Mouse (Mus musculus) forebrain, embryonic 12.5 days (tissue): ENCODE data around the gene Nuak1. TPM values are rescaled to one million over a fixed set of nuclear protein-coding genes. Genes with fewer than 3 reads are reported as not detected.

Source experiments
- ATAC-seq: fragments of 200-750 bp; cut with Nextera tagmentation; 2 replicates; pipeline ENCODE4 v1.8.0; 2017; ENCODE audit warnings: moderate TSS enrichment; ENCODE audit not compliant: low FRiP score
- H3K27ac ChIP-seq: fragments of 300-500 bp; sonication (generic); 2 replicates; pipeline ENCODE4 v1.5.1; 2016; ENCODE audit warnings: mild to moderate bottlenecking
- H3K27me3 ChIP-seq: fragments of 300-500 bp; sonication (generic); 2 replicates; pipeline ENCODE4 v1.6.1; 2016; ENCODE audit warnings: mild to moderate bottlenecking
- H3K36me3 ChIP-seq: fragments of 300-500 bp; sonication (generic); replicated peaks from 2 replicates; pipeline ENCODE4 v1.6.1; 2016; ENCODE audit warnings: mild to moderate bottlenecking
- H3K4me1 ChIP-seq: fragments of 300-500 bp; sonication (generic); 2 replicates; pipeline ENCODE4 v1.6.1; 2016
- H3K4me2 ChIP-seq: fragments of 300-500 bp; sonication (generic); 2 replicates; pipeline ENCODE4 v1.6.1; 2016; ENCODE audit warnings: mild to moderate bottlenecking, moderate library complexity
- H3K4me3 ChIP-seq: fragments of 300-500 bp; sonication (generic); replicated peaks from 2 replicates; pipeline ENCODE4 v1.5.1; 2016; ENCODE audit warnings: mild to moderate bottlenecking
- H3K9ac ChIP-seq: fragments of 300-500 bp; sonication (generic); 2 replicates; pipeline ENCODE4 v1.6.1; 2016; ENCODE audit warnings: mild to moderate bottlenecking
- H3K9me3 ChIP-seq: fragments of 300-500 bp; sonication (generic); 2 replicates; pipeline ENCODE4 v1.6.1; 2016
- WGBS: fragments of 180-500 bp; shearing (Covaris S2); methylation state at CpG from one replicate; pipeline ENCODE4 v1.1.7; 2016; 5-methylcytosine and 5-hydroxymethylcytosine counted together
- polyA plus RNA-seq: library from polyadenylated mRNA; unstranded; fragments of >200 nt; fragmentation: Nextera tagmentation; extraction: Ambion mirVana; gene quantifications from 2 replicates; pipeline ENCODE4 v1.2.1, GENCODE M21; 2016

Nuak1 gene
- polyA plus RNA-seq, 1 experiment from 2014 or later = 5.3 TPM

DNA sequence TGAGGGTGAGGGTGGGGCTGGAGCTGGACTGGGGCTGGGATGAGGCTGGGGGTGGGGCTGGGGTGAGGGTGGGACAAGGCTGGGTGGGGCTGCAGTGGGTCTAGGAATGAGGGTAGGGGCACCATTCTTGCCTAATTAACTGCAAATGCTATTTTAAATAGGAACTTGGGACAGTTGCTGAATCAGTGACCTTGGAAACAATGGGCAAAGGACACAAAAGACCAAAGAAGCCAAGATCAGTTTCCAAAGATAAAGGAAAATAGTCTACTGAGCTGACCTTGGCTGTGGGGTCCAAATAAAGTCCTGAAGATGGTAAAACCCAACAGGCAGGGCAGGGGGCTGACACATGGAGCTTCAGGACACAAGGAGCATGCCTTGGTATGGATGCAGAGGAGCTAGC, 22.0 kb downstream of the Nuak1 start:
- H3K9ac ChIP-seq = no peak overlapping the region
- H3K4me2 ChIP-seq = no peak overlapping the region
- H3K4me3 ChIP-seq = no peak overlapping the region
- H3K27ac ChIP-seq = no peak overlapping the region
- H3K27me3 ChIP-seq = no peaks in the 10 kb centered on the region
- no peak for ATAC-seq
- H3K36me3 ChIP-seq = 0 out of 2 replicates have a peak, but pooled peaks cover 4% of the 10 kb centered on the region
- no peaks in the 10 kb centered on the region for H3K9me3 ChIP-seq
- H3K4me1 ChIP-seq = peaks cover 18% of the 10 kb centered on the region; the same call in 1 of the 2 replicates

DNA sequence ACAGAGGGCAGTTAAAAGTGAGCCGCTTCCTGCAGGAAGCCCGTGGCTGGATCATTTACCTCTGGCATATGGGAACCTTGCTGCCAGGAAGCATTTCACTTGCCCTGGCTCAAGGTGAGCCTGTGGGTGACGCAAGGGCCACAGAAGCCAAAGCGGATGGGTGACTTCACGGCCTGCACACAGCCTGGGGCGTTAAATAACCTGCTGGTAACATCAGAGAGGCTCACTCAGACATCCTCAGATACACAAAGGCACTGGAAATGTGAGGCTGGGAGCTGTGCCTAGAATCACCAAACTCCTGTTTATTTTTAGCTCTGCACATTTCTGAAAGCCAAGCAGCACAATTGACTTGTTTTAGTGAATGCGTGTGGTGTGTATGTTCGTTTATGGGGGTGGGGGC, 23.6 kb downstream of the Nuak1 start:
- no peak for ATAC-seq
- Histone ChIP-seq H3K9me3 (no peaks in the 10 kb centered on the region), H3K9ac (no peak overlapping the region), H3K36me3 (0 out of 2 replicates have a peak, but pooled peaks cover 4% of the 10 kb centered on the region), H3K27ac (no peak overlapping the region), H3K4me3 (no peak overlapping the region), H3K27me3 (no peaks in the 10 kb centered on the region), H3K4me2 (no peak overlapping the region), H3K4me1 (peaks cover 32% of the 10 kb centered on the region)
- 93% methylated on average over 8 of the region's 8 CpGs for WGBS

DNA sequence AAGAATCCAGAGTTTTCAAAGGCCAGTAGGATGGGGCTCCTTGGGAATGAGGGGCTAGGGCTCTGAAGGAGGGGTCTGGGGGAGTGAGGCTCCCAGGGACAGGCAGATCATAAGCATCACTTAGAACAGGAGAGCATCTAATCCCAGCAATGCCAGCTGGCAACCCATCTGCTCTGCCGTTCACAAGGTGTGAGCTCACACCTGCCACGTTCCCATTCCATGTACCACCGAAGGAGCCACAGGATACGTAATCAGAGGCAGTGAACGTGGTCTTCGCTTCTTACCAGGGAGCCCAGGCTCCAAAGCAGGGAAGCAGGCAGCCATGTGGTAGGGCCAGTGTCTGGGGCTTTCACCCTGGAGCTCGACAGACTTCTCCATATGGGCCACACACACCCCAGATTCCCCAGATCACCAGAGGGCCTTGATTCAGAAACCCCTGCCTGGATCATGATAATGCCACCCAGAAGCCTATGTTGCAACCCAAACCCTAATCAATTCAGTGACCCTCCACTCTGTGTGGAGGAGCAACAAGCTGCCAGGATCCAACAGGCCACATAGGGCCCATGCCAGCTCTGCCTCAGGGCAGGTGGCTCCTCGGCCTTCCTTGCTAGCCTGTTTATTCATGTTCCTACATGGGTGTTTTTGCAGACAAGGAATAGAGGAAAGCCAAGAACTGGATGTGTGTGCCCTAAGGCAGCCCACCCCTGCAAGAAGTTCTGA, 25.3 kb downstream of the Nuak1 start:
- peaks cover 46% of the 10 kb centered on the region for H3K4me1 ChIP-seq
- H3K36me3 ChIP-seq = 0 out of 2 replicates have a peak, but pooled peaks cover 4% of the 10 kb centered on the region
- no peaks in the 10 kb centered on the region for H3K27me3 ChIP-seq
- no peak overlapping the region for H3K4me2 ChIP-seq
- no peak overlapping the region for H3K4me3 ChIP-seq
- H3K9me3 ChIP-seq = no peaks in the 10 kb centered on the region
- H3K9ac ChIP-seq = no peak overlapping the region
- no peak for ATAC-seq
- WGBS = 70% methylated on average over 8 of the region's 8 CpGs
- 0 out of 2 replicates have a peak overlapping the region, but pooled peaks have one; percentile 9 for H3K27ac ChIP-seq

DNA sequence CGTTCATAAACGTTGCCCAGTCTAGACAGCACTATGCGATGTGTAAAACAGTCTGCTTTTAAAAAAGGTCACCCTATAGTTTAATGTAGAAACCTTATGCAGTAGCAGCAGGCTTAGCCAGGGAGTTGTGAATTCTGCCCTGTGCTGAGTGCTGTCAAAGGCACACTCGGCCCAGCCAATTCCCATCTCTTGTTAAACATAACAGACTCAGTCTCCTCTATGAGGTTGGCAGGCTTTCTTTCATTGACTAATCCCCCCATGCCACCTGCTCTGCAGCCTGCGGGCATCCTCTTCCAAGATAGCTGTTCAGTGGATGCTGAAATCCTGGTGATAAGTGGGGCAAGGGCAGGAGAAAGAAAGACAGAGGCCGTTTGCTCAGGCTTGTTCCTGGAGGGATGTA, 27.1 kb downstream of the Nuak1 start:
- Histone ChIP-seq H3K4me1 (peaks cover 44% of the 10 kb centered on the region), H3K9ac (no peak overlapping the region), H3K27ac (peak overlapping the region; percentile 27; the same call in 1 of the 2 replicates), H3K36me3 (peaks cover 11% of the 10 kb centered on the region; the same call in 1 of the 2 replicates), H3K4me3 (no peak overlapping the region), H3K27me3 (no peaks in the 10 kb centered on the region), H3K4me2 (no peak overlapping the region), H3K9me3 (no peaks in the 10 kb centered on the region)
- WGBS = 67% methylated on average over 6 of the region's 6 CpGs
- ATAC-seq = no peak

DNA sequence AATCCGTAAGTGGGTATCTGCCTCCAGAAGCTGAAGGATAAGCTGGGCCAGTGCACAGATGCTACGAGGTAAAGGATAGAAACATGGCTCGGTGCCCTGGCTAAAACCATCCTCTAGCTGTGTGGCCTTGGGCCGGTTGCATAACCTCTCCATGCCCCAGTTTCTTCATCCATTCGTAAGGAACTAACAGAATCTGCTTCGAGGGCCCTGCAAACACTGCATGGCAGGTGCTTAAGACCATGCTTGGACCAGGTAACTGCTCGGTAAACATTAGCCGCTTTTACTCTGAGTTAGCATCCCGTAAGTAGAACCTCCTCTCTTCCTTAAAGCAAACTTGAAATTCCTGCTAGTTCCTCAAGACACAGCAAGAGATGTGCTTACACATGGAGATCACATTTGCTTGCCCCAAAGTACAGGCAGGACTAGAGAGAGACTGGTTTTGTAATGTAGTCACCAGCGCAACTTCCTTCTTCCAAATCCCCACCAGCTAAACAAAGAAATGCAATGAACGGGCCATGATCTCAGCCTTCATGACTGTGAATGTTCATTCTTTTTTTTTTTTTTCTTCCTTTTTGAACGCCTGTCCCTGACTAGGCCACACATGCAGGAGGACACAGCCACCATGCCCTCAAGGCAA, 28.0 kb downstream of the Nuak1 start:
- no peaks in the 10 kb centered on the region for H3K27me3 ChIP-seq
- H3K4me1 ChIP-seq = peaks cover 44% of the 10 kb centered on the region
- no peak for ATAC-seq
- no peak overlapping the region for H3K4me3 ChIP-seq
- no peak overlapping the region for H3K27ac ChIP-seq
- no peaks in the 10 kb centered on the region for H3K9me3 ChIP-seq
- no peak overlapping the region for H3K4me2 ChIP-seq
- peaks cover 11% of the 10 kb centered on the region; the same call in 1 of the 2 replicates for H3K36me3 ChIP-seq
- WGBS = 81% methylated on average over 12 of the region's 12 CpGs
- H3K9ac ChIP-seq = no peak overlapping the region

DNA sequence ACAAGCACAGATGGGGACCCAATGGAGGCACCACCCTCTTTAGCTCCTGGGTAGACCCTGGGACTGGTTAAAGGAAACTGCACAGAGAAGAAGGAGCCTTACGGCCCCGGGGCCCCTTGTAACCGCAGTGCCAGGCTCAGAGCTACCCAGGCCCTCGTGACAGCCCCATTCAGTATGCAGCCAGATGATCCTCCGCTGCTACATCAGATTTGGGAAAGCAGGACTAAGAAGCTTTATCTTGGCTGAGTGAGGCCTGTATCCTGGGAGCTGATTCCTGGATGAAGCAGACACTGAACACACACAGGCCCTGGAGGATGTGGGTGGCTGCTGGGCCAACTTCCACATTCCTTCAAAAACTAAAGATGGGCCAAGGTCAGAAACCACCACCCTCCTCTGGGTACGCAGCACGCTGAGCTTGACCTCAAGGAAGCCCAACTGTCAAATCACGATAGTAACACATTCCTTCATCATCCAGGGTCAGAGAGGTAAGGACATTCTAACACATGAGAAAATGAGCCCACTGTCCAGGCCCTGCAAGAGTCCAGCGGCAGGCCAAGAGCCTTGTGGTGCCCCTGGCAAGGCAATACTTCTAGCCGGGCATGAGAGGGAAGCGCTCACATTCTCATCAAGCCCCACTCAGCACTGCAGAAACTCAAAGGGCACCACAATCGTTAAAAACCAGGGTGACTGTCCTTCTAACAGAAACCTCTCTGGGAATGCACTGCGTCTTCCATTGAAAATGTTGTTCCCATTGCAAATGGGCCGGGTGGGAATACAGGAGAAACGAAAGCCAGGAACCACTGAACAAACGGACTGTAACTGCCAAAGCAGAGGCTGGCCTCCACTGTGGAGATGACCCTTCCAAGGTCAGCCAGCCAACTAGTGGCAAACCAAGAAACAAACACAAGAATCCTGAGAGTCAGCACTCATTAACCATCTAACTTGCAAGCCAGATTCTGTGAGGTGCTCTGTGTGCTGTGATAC, 29.0 kb downstream of the Nuak1 start:
- H3K9me3 ChIP-seq = no peaks in the 10 kb centered on the region
- H3K27me3 ChIP-seq = no peaks in the 10 kb centered on the region
- ATAC-seq = no peak
- no peak overlapping the region for H3K4me3 ChIP-seq
- WGBS = 83% methylated on average over 16 of the region's 16 CpGs
- no peak overlapping the region for H3K9ac ChIP-seq
- H3K4me2 ChIP-seq = no peak overlapping the region
- H3K4me1 ChIP-seq = peaks cover 44% of the 10 kb centered on the region
- peaks cover 7% of the 10 kb centered on the region; the same call in 1 of the 2 replicates for H3K36me3 ChIP-seq
- no peak overlapping the region for H3K27ac ChIP-seq

DNA sequence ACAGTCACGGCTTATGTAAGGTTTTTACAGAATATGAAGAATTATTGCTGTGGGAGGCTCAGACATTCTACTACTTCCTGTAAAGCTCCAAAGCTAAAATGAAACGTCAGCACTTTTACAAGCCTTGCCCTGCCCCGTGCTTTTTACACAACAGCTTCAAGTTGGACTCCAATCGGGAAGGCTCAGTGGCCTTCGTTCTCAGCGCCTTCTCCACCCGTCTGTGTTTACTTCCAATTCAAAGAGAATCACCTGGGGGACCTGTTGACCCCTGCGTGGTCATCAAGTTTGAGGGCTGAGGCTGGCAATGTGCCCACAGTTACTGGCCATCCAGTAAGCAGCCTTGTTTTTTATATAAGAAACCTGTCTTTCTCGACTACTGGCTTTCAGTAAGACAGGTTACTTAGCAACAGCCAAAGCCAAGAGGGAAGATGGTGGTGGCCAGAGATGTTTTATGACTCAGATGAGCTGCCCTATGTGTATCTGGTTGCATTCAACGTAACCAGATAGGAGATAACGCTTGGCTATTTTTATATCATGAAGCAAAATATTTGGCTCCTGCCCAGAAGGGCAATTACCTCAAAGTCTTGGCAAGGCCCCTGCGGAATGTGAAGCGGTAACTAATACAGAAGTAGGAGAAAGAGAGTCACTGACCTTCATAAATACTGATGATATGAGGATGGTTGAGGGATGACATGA, 31.3 kb downstream of the Nuak1 start:
- no peaks in the 10 kb centered on the region for H3K27me3 ChIP-seq
- peaks cover 52% of the 10 kb centered on the region for H3K4me1 ChIP-seq
- H3K4me2 ChIP-seq = no peak overlapping the region
- H3K36me3 ChIP-seq = peaks cover 7% of the 10 kb centered on the region; the same call in 1 of the 2 replicates
- no peak overlapping the region for H3K27ac ChIP-seq
- H3K4me3 ChIP-seq = no peak overlapping the region
- no peak for ATAC-seq
- 84% methylated on average over 13 of the region's 13 CpGs for WGBS
- no peaks in the 10 kb centered on the region for H3K9me3 ChIP-seq
- H3K9ac ChIP-seq = no peak overlapping the region

DNA sequence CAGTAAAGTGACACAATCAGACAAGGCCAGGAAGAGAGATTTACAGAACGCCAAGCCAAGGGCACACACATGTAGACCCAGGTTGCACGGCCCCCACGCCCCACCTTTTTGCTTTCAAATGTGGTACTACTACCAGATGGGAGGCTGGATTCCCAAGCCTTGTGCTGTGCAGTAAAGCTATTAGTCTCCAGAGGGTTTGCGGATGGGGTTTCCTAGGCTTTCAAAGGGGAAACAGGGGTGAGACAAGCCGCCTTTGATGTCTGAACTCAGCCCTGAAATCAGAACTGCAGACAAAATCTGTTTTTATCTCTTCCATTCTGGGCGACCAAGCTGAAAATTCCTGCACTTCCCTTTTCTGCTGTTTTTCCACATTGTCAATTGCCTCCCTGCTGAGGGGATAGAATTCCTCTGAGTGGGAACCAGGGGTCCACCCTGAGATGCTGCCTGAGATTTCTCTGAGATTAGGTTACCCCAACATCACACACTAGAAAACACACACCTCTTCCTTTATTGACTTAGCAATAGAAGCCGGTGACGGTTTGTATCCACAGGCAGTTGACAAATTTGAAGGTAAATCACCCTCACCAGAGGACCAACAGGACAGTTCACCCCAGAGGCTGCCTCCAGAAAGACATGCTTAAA, 35.1 kb downstream of the Nuak1 start:
- Histone ChIP-seq H3K4me1 (peaks cover 45% of the 10 kb centered on the region), H3K27me3 (no peaks in the 10 kb centered on the region), H3K4me2 (no peak overlapping the region), H3K4me3 (no peak overlapping the region), H3K9ac (no peak overlapping the region), H3K9me3 (no peaks in the 10 kb centered on the region), H3K36me3 (peaks cover 7% of the 10 kb centered on the region; the same call in 1 of the 2 replicates), H3K27ac (no peak overlapping the region; the same call in 1 of the 2 replicates)
- ATAC-seq = no peak
- 51% methylated on average over 8 of the region's 8 CpGs for WGBS

DNA sequence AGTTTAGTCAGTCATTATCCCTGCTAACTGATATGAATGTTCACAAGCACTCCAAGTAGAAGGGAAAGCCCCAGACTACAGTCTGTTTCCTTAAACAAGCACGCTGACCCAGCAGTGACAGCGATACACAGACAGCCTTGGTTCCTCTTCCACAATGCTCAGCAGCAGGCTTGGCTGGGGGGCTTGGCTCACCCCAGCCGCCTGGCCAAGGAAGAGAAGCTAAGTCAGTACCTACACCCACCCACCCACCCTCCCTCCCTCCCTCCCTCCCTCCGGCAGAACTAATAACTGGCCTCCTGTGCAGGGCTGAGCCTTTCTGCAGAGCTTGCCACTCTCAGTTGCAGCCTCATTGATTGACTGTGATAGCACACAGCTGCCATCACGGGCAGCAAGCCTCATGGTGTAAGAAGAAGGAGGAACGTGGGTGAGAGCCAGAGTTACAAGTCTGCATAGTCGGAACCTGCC, 38.5 kb downstream of the Nuak1 start:
- H3K9me3 ChIP-seq = no peaks in the 10 kb centered on the region
- peaks cover 44% of the 10 kb centered on the region for H3K4me1 ChIP-seq
- H3K4me3 ChIP-seq = no peak overlapping the region
- 38% methylated on average over 5 of the region's 7 CpGs for WGBS
- no peaks in the 10 kb centered on the region for H3K27me3 ChIP-seq
- 0 out of 2 replicates have a peak, but pooled peaks have one; percentile 47 for ATAC-seq
- H3K9ac ChIP-seq = no peak overlapping the region
- H3K36me3 ChIP-seq = 0 out of 2 replicates have a peak, but pooled peaks cover 2% of the 10 kb centered on the region
- H3K27ac ChIP-seq = peak overlapping the region; percentile 75
- H3K4me2 ChIP-seq = no peak overlapping the region

DNA sequence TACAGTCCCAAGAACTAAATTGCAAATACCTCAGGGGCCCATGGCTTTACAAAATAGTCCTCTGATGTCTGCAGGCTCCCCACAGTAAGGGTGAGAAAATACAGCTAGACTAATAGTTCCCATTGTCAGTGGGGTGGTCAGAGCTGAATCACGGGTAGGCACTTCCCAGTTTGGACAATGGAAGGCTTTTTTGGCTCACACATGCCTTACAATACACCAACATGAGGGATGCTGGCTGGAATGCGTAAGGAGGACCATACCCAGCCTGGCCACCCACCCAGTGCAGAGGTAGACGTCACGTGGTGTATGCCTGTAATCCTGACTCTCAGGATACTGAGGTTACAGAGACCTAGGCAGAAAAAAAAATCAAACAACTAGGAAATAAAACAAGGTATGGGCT, 39.2 kb downstream of the Nuak1 start:
- Histone ChIP-seq H3K4me2 (no peak overlapping the region), H3K27me3 (no peaks in the 10 kb centered on the region), H3K27ac (peak overlapping the region; percentile 75; the same call in 1 of the 2 replicates), H3K4me1 (peaks cover 44% of the 10 kb centered on the region), H3K9ac (no peak overlapping the region), H3K36me3 (0 out of 2 replicates have a peak, but pooled peaks cover 2% of the 10 kb centered on the region), H3K9me3 (no peaks in the 10 kb centered on the region), H3K4me3 (no peak overlapping the region)
- ATAC-seq = peak; percentile 69
- WGBS = 4% methylated on average over 4 of the region's 4 CpGs

DNA sequence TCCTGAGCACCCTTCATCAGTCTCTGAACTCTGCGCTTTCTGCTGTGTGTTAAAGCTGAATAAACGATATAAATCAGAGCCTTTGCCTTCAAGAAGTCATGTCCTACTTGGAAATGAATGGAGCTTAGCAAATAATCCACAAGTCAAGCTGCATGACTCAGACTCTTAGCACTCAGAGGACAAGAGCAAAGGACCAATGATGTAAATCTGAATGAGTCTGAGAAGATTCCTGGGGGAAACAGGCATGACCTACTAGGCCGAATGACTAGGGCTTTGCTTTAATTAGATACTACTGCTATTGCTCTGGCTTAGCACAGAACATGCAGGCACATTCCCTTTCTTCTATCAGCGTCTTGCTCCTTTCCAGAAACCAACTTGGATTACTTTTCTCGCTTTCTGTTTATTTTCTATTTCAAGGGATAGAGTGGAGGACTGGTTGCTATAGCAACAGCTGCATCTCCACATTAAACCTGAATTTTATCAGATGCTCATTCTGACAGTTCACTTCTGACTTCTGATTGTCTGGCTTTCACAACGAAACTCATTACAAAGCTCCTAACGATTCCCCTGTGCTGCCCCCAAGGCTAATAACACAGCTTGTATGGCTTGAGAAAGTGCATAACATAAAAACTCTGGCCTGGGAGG, 40.2 kb downstream of the Nuak1 start:
- no peak overlapping the region for H3K4me2 ChIP-seq
- 59% methylated on average over 7 of the region's 7 CpGs for WGBS
- no peaks in the 10 kb centered on the region for H3K27me3 ChIP-seq
- H3K36me3 ChIP-seq = 0 out of 2 replicates have a peak, but pooled peaks cover 2% of the 10 kb centered on the region
- H3K4me3 ChIP-seq = no peak overlapping the region
- H3K27ac ChIP-seq = peak overlapping the region; percentile 75
- ATAC-seq = no peak
- no peaks in the 10 kb centered on the region for H3K9me3 ChIP-seq
- H3K4me1 ChIP-seq = peaks cover 40% of the 10 kb centered on the region
- H3K9ac ChIP-seq = no peak overlapping the region
